Mouse (Mus musculus) heart, adult 10 weeks (tissue): ENCODE data around the gene Dusp10. TPM values are rescaled to one million over a fixed set of nuclear protein-coding genes. Genes with fewer than 3 reads are reported as not detected.

Source experiments
- polyA plus RNA-seq: library from polyadenylated mRNA; stranded (reverse); fragments of 350-450 nt; fragmentation: Illumina TruSeq; extraction: RNeasy Lipid Tissue Mini Kit (QIAGEN cat#74804); gene quantifications from one replicate; pipeline ENCODE4 v1.2.3, GENCODE M21; 2014; ENCODE audit warnings: low read depth, low replicate concordance

The Dusp10 gene
- polyA plus RNA-seq, result 6.3 TPM

GRCm38 (mm10) chr1:184013106-184013505, at the start of gene Dusp10:
TSS of gene Dusp10 (plus strand) at chr1:184013302.

GRCm38 (mm10) chr1:184034011-184034557, 21.0 kb downstream of the Dusp10 start, which contains the start of gene 1700056E22Rik:
TSS of gene 1700056E22Rik (minus strand) at chr1:184034301.

Other genes with a start within 250 kb of the Dusp10 start
- gene 1700056E22Rik, start 21.0 kb downstream of the Dusp10 start, polyA plus RNA-seq, result 0.68 TPM